Mouse (Mus musculus): ENCODE measurements around the gene Irf8.

DNA sequence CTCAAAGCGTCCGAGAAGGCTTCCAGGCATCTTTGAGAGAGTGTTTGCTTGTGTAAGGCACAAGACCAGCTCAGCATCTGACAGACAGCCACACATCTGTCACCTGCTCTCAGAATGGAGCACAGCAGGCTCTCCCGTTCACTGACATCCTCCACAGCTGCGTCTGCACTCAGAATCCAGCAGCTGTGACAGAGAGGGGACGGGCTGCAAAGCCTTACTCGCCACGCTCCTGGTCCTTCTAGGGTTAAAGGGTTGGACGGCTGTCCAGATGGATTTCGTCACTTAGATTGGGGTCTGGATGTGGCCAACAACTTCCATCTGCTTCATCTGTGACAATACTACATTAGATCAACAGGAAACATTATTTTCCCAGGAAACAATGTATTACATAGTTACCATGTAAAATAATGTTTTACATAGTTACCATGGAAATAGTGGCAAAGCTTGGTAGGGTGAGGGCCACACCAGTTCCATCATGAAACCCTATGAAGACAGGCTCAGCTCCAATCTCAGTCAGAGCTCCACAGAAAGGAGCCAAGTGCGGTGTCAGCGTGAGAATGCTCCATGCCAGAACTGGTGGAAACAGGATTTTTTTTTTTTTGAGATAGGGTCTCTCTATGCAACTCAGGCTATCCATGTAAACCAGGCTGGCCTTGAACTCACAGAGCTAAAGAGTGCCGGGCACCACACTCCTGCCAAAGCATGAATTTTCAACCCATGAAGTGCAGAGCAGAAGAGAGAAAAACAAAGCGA lies 39.6 kb upstream of the Irf8 start:
- no peak for TF ChIP-seq POLR2A (IDR thresholded peaks at IDR 0.05; ENCODE audit: extremely low read depth, insufficient read depth, low read length)
- TF ChIP-seq CTCF (IDR thresholded peaks at IDR 0.05; ENCODE audit: low read depth, low read length): no peak

Data from liver, adult 2 months (tissue).